Mouse (Mus musculus): ENCODE data around the gene Tmem204.

GRCm38 (mm10) chr17:25063261-25063660 is 20.1 kb downstream of the Tmem204 start:
- TF ChIP-seq CTCF (IDR thresholded peaks at IDR 0.05; ENCODE audit: extremely low read depth, insufficient read length, insufficient replicate concordance, low read depth, low read length) = no peak
- TF ChIP-seq POLR2A (IDR thresholded peaks at IDR 0.05; ENCODE audit: low read depth, low read length) = no peak

Measured in small intestine, adult 2 months (tissue).